Mouse (Mus musculus): ENCODE results near the gene Ugt1a10. TPM values are rescaled to one million over a fixed set of nuclear protein-coding genes. Genes with fewer than 3 reads are reported as not detected.
"Not testable (repeated sequence)": the region's sequence is repeated elsewhere in the genome, so short reads cannot be mapped to it uniquely, and the experiment has no call there.

The Ugt1a10 gene
- polyA plus RNA-seq, 1 experiment from 2014 or later, result not detected

DNA sequence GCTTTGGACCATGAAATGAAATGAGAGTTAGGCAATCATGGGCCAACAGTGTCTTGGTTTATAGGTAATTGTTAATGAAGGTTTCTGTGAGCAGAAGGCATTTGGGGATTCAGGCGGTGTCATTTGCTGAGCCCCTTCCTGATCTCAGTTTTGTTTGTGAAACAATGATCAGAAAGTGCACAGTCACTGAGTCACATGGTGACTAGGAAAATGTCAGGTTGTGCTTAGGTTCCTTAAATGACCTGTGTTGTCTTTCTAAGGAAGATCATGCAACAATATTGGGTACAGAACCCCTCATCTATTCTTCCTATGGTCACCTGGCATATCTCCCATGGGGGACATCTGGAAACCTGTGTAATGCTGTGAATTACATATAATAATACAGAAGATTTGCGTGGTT lies 7.8 kb upstream of the Ugt1a10 start:
- not testable (repeated sequence) for H3K36me3 ChIP-seq; ATAC-seq (ENCODE audit: low FRiP score, low read depth); H3K27me3 ChIP-seq; H3K4me3 ChIP-seq; H3K27ac ChIP-seq (replicated peaks); H3K4me1 ChIP-seq; H3K9me3 ChIP-seq; H3K4me2 ChIP-seq (replicated peaks); H3K9ac ChIP-seq (replicated peaks)
- WGBS, result 81% methylated on average over 2 of the region's 2 CpGs

DNA sequence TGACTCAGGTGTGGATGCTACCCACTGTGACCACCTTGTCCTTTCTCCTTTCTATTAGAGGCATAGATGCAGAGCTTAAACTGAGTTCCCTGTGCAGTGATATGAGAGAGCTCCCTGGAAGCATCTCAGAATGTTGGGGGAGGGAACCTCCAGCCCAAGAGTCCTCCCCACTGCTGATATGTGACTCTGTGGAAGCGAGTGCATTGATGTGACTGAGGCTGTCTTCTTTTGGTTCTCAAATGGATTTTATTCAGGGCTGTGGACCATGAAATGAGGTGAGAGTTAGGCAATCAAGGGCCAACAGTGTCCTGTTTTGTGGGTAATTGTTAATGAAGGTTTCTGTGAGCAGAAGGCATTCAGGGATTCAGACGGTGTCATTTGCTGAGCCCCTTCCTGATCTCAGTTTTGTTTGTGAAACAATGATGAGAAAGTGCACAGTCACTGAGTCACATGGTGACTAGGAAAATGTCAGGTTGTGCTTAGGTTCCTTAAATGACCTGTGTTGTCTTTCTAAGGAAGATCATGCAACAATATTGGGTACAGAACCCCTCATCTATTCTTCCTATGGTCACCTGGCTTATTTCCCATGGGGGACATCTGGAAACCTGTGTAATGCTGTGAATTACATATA lies 11.4 kb downstream of the Ugt1a10 start:
- WGBS, result 47% methylated on average over 1 of the region's 2 CpGs
- not testable (repeated sequence) for H3K27me3 ChIP-seq; H3K27ac ChIP-seq (replicated peaks); ATAC-seq (ENCODE audit: low FRiP score, low read depth); H3K9me3 ChIP-seq; H3K4me2 ChIP-seq (replicated peaks); H3K4me3 ChIP-seq; H3K4me1 ChIP-seq; H3K36me3 ChIP-seq; H3K9ac ChIP-seq (replicated peaks)

DNA sequence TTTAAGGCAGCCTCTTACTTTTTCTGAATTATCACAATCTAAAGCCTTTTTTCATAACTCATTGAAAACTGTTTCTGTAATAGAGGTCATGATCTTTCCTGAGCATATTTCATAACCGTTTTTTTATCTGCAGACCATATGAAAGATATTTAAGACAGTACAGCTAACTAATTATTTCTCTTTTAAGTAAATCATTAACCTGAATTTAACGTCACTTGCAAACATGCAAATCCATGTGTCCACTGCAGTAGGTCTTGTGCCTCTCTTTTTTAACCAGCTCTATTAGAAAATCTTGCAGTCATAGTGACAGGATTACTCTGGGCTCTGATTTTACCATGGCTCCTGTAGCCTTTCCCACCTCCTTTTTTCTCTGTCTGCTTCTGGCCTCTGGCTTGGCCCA lies 15.3 kb downstream of the Ugt1a10 start, which contains the start of gene Ugt1a9:
Gene Ugt1a9, plus strand, starts transcription at position 306 of the 400 bp plus-strand sequence.
- Histone ChIP-seq H3K9me3 (no peaks in the 10 kb centered on the region), H3K4me2 (replicated peaks) (no peak within 1 kb of the TSS), H3K36me3 (no peaks in the 10 kb centered on the region), H3K4me1 (no peaks in the 10 kb centered on the region), H3K9ac (replicated peaks) (no peak within 1 kb of the TSS), H3K4me3 (no peak within 1 kb of the TSS), H3K27ac (replicated peaks) (no peak within 1 kb of the TSS), H3K27me3 (no peaks in the 10 kb centered on the region)
- 87% methylated on average over 2 of the region's 2 CpGs for WGBS
- ATAC-seq (ENCODE audit: low FRiP score, low read depth), result no peak

DNA sequence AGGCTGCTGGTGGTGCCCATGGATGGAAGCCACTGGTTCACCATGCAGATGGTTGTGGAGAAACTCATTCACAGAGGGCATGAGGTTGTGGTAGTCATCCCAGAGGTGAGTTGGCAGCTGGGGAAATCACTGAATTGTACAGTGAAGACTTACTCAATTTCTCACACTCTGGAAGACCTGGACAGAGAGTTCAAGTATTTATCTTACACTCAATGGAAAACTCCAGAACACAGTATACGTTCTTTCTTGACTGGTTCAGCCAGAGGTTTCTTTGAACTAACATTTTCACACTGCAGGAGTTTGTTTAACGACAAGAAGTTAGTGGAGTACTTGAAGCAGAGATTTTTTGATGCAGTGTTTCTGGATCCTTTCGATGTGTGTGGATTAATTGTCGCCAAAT lies 15.7 kb downstream of the Ugt1a10 start:
- H3K4me1 ChIP-seq, result no peaks in the 10 kb centered on the region
- no peak overlapping the region for H3K9ac ChIP-seq (replicated peaks)
- no peak overlapping the region for H3K4me2 ChIP-seq (replicated peaks)
- H3K36me3 ChIP-seq, result no peaks in the 10 kb centered on the region
- no peak overlapping the region for H3K27ac ChIP-seq (replicated peaks)
- no peaks in the 10 kb centered on the region for H3K27me3 ChIP-seq
- 86% methylated on average over 4 of the region's 4 CpGs for WGBS
- H3K4me3 ChIP-seq, result no peak overlapping the region
- no peak for ATAC-seq (ENCODE audit: low FRiP score, low read depth)
- no peaks in the 10 kb centered on the region for H3K9me3 ChIP-seq

DNA sequence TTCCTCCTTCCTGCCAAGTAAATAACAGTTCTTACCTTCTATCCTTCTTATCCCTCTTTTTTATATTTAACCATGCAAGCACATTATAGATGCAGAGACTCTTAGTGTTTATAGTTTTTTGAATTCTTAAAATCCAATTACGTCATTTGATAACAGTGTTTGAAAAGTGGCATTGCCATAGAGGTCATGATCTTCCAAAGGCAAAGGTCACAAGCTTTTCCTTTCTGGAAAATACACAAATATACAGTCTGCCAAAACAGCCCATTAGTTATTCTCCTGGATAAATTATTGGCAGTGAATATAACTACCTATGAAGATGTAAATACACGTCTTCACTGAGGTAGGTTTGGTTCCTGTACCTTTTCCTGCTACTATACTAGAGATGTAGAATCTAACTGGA lies 19.3 kb downstream of the Ugt1a10 start:
- Histone ChIP-seq H3K27ac (replicated peaks) (no peak overlapping the region), H3K9ac (replicated peaks) (no peak overlapping the region), H3K4me3 (no peak overlapping the region), H3K27me3 (no peaks in the 10 kb centered on the region), H3K36me3 (no peaks in the 10 kb centered on the region), H3K4me2 (replicated peaks) (no peak overlapping the region), H3K9me3 (no peaks in the 10 kb centered on the region), H3K4me1 (no peaks in the 10 kb centered on the region)
- 91% methylated on average over 2 of the region's 2 CpGs for whole genome bisulfite sequencing
- no peak for ATAC-seq (ENCODE audit: low FRiP score, low read depth)

DNA sequence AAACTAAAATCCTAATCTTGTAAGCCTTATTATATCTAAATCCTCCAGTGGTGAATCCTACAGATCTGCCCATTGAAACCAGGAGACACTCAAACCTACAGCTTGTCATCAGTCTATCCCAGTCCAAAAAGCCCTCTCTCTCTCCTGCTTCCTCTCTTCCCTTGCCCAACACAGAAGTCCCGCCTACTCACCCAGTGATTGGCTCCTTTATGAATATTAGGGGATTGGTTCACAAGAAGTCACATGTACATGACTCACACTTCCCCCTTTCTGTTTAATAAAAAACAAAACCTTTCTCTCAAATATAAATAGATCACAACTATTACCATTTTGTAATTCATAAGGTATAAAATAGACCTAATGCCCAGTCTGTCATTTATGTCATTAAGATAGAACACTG lies 21.9 kb downstream of the Ugt1a10 start:
- no peaks in the 10 kb centered on the region for H3K36me3 ChIP-seq
- no peak overlapping the region for H3K4me3 ChIP-seq
- H3K4me2 ChIP-seq (replicated peaks), result no peak overlapping the region
- no peak overlapping the region for H3K27ac ChIP-seq (replicated peaks)
- 85% methylated on average over 1 of the region's 1 CpGs for WGBS
- H3K4me1 ChIP-seq, result no peaks in the 10 kb centered on the region
- no peak for ATAC-seq (ENCODE audit: low FRiP score, low read depth)
- no peak overlapping the region for H3K9ac ChIP-seq (replicated peaks)
- H3K9me3 ChIP-seq, result no peaks in the 10 kb centered on the region
- no peaks in the 10 kb centered on the region for H3K27me3 ChIP-seq

DNA sequence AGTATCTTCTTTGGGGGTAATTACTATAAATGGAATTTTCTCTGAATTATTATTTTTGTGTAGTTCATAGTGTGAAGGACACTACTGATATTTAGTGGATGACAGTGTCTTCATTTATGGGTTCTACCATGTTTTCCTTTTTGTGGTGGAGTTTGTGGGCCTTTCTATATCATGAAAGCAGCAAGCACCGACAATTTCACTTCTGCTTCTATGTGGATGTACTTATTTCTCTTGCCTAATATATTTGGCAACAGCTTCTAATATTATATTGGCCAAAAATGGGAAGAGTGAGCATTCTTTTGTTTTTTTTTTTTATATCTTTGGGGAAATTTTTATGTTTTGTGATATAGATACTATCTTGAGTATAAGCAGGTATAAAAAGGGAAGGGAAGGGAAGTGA lies 26.5 kb downstream of the Ugt1a10 start:
- no peaks in the 10 kb centered on the region for H3K4me1 ChIP-seq
- no peak overlapping the region for H3K4me3 ChIP-seq
- H3K27me3 ChIP-seq, result no peaks in the 10 kb centered on the region
- no peaks in the 10 kb centered on the region for H3K36me3 ChIP-seq
- no peak overlapping the region for H3K4me2 ChIP-seq (replicated peaks)
- no peak for ATAC-seq (ENCODE audit: low FRiP score, low read depth)
- 94% methylated on average over 1 of the region's 1 CpGs for WGBS
- no peak overlapping the region for H3K27ac ChIP-seq (replicated peaks)
- no peak overlapping the region for H3K9ac ChIP-seq (replicated peaks)
- no peaks in the 10 kb centered on the region for H3K9me3 ChIP-seq

DNA sequence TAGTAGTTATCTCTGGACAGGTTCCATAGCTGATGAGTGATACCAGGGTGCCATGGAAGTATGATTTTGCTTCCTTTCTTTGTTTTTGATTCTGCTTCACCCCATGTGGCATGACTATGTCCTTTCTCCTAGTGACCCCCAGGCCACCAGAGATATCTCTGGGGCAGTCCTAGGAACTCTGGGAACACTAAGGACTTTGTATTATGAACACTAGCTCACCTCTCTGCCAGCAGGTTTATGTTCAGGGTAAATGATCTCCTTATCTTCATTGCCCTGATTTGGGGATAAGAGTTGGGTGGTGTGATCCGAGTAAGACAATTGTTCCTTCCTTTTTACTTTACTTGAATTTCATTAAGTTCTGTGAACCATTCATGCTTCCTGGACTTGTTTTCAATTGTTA lies 30.9 kb downstream of the Ugt1a10 start:
- no peak for ATAC-seq (ENCODE audit: low FRiP score, low read depth)
- no peak overlapping the region for H3K9ac ChIP-seq (replicated peaks)
- no peaks in the 10 kb centered on the region for H3K9me3 ChIP-seq
- H3K4me3 ChIP-seq, result no peak overlapping the region
- 71% methylated on average over 1 of the region's 1 CpGs for WGBS
- no peak overlapping the region for H3K4me2 ChIP-seq (replicated peaks)
- no peak overlapping the region for H3K27ac ChIP-seq (replicated peaks)
- no peaks in the 10 kb centered on the region for H3K36me3 ChIP-seq
- no peaks in the 10 kb centered on the region for H3K4me1 ChIP-seq
- H3K27me3 ChIP-seq, result no peaks in the 10 kb centered on the region

DNA sequence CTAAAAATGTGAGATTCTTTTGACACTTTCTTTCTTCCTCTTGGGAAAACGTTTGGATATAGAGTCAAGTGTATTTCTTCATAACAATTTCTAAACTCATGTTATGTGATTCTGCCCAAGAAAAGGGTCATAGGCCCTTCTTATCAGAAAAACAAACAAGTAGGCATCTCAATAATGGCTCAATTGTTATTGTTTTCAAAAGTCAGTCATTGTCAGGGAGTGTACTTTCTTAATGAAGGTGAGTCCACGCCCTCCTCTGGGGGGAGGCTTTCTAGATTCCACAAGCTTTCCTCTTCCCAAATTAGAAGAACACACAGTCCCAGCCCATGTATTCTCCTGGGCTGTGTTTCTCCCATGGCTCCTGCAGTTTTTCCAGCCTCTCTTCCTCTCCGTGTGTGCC lies 32.3 kb downstream of the Ugt1a10 start, which contains the start of gene Ugt1a8:
Gene Ugt1a8, plus strand, starts transcription at position 301 of the 400 bp plus-strand sequence.
- no peaks in the 10 kb centered on the region for H3K9me3 ChIP-seq
- no peak within 1 kb of the TSS for H3K27ac ChIP-seq (replicated peaks)
- H3K4me3 ChIP-seq, result no peak within 1 kb of the TSS
- 86% methylated on average over 3 of the region's 3 CpGs for WGBS
- no peaks in the 10 kb centered on the region for H3K27me3 ChIP-seq
- H3K9ac ChIP-seq (replicated peaks), result no peak within 1 kb of the TSS
- H3K4me1 ChIP-seq, result no peaks in the 10 kb centered on the region
- no peaks in the 10 kb centered on the region for H3K36me3 ChIP-seq
- ATAC-seq (ENCODE audit: low FRiP score, low read depth), result no peak
- H3K4me2 ChIP-seq (replicated peaks), result no peak within 1 kb of the TSS

DNA sequence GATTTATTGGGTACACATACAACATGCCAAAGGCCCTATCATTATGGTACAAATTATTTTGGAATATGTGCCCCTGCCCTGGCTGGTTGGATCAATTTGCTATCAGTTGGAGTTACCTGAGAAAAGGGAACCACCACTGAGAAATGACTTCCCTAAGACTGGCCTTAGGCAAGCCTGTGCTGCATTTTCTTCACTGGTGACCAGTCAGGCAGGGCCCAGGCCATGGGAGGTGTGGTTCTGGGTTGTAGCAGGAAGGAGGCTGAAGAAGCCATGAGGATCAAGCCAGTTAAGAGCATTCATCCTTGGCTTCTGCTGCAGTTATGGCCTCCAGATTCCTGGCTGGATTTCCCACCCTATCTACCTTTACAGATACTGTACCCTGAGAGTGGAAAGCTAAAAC lies 37.2 kb downstream of the Ugt1a10 start:
- no peak overlapping the region for H3K9ac ChIP-seq (replicated peaks)
- H3K27me3 ChIP-seq, result no peaks in the 10 kb centered on the region
- no peak overlapping the region for H3K4me2 ChIP-seq (replicated peaks)
- ATAC-seq (ENCODE audit: low FRiP score, low read depth), result no peak
- H3K4me3 ChIP-seq, result no peak overlapping the region
- H3K9me3 ChIP-seq, result no peaks in the 10 kb centered on the region
- H3K36me3 ChIP-seq, result no peaks in the 10 kb centered on the region
- H3K4me1 ChIP-seq, result no peaks in the 10 kb centered on the region
- H3K27ac ChIP-seq (replicated peaks), result no peak overlapping the region

DNA sequence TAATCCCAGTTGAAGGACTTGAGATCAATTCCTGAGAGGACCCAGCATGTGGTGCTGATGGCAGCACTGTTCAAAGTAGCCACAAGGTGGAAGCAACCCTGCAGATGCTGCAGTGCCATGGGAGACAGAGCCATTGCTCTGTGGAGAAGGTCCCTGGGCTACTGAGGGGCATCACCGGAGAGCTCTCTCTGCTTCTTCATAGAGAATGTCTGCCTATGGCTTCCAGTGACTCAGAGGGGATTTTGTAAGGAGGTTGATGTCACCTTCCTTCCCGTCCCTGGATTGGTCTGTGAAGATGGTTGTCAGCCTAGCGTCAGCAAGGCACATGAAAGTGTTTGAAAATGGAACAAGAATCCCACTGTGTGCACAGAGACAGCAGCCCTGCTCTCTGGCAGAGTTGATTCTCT lies 39.1 kb downstream of the Ugt1a10 start:
- not testable (repeated sequence) for ATAC-seq (ENCODE audit: low FRiP score, low read depth)

DNA sequence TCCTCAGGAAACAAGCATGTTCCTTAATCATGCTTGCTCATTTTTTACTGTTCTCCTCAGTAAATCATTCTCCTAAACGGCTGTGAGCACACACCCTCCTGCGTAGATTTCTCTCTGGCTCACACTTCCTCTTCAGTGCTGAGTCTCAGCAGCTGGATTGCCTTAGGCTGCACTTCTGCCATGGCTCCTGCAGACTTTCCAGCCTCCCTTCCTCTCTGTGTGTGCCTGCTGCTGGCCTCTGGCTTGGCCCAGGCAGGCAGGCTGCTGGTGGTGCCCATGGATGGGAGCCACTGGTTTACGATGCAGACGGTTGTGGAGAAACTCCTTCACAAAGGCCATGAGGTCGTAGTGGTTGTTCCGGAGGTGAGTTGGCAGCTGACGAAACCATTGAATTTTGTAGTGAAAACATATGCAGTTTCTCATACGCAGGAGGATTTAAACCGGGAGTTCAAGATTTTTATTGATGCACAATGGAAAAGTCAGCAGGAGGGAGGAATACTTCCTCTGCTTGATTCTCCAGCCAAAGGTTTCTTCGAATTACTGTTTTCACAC lies 39.8 kb downstream of the Ugt1a10 start, which contains the start of gene Ugt1a7c:
Gene Ugt1a7c, plus strand, starts transcription at position 122 of the 552 bp plus-strand sequence.
- Histone ChIP-seq H3K27ac (replicated peaks) (no peak within 1 kb of the TSS), H3K36me3 (no peaks in the 10 kb centered on the region), H3K9me3 (no peaks in the 10 kb centered on the region), H3K4me3 (no peak within 1 kb of the TSS), H3K27me3 (no peaks in the 10 kb centered on the region), H3K4me2 (replicated peaks) (no peak within 1 kb of the TSS), H3K4me1 (no peaks in the 10 kb centered on the region), H3K9ac (replicated peaks) (no peak within 1 kb of the TSS; the same call in 1 of the 2 replicates)
- 73% methylated on average over 10 of the region's 10 CpGs for WGBS
- no peak for ATAC-seq (ENCODE audit: low FRiP score, low read depth)

More for the DNA sequence above, 39.1 kb downstream of the Ugt1a10 start:
- not testable (repeated sequence) for H3K4me3 ChIP-seq; H3K27me3 ChIP-seq; H3K4me2 ChIP-seq (replicated peaks); H3K36me3 ChIP-seq; H3K27ac ChIP-seq (replicated peaks); H3K4me1 ChIP-seq; H3K9me3 ChIP-seq; H3K9ac ChIP-seq (replicated peaks)
- WGBS, result 82% methylated on average over 3 of the region's 3 CpGs

DNA sequence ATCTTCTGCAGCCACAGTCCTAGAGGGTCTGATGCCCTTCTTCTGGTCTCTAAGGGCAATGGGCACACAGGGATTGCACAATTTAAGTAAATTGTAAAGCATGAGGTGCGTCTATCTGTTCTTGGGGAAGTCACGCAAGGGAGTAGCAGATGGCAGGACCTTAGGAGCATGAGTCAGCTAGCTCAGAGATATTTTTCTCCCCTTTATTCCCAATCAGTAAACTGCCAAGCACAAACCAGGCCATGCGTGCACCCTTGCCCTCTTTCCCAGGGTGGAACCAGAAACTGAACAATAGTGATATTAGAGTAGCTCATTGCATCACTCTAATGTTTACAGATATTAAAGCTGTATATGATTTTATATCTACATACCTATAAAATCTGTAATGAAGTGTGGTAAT lies 43.4 kb downstream of the Ugt1a10 start:
- H3K4me1 ChIP-seq; ATAC-seq (ENCODE audit: low FRiP score, low read depth); H3K4me2 ChIP-seq (replicated peaks); H3K4me3 ChIP-seq; H3K27me3 ChIP-seq; H3K36me3 ChIP-seq; H3K9me3 ChIP-seq; H3K9ac ChIP-seq (replicated peaks); H3K27ac ChIP-seq (replicated peaks): not testable (repeated sequence)
- 87% methylated on average over 3 of the region's 3 CpGs for WGBS
